ENCODE assay signal across 15 mouse cellular contexts in genomic region chr2:153297771-153298170, GRCm38 (mm10). TPM values are rescaled to one million over a fixed set of nuclear protein-coding genes. Genes with fewer than 3 reads are reported as not detected.
DNase-seq lines count a peak whose midpoint lies in the region; ATAC-seq and TF ChIP-seq lines count a peak whose summit lies in the region.
"Had no signal": no experiment of that assay in that cellular context is flagged by ENCODE, and none has a peak within 500 bp of the region (broad histone marks: within the 10 kb centered on the region; RNA-seq: fewer than 3 reads in every experiment).

No protein-coding gene starts in this region.

- H3K36me3 ChIP-seq in embryonic facial prominence, embryonic 13.5 days, result no peaks in the 10 kb centered on the region
- peaks cover 2% of the 10 kb centered on the region; the same call in 1 of the 2 replicates for H3K36me3 ChIP-seq in embryonic facial prominence, embryonic 10.5 days (replicated peaks)
- H3K36me3 ChIP-seq in kidney, postnatal 0 days (ENCODE audit: insufficient read depth, low read length), result peaks cover 4% of the 10 kb centered on the region; the same call in 1 of the 2 replicates
- no peaks in the 10 kb centered on the region for H3K36me3 ChIP-seq in heart, adult 2 months (ENCODE audit: control insufficient read depth, insufficient read depth, low read length)
- H3K36me3 ChIP-seq: forebrain, embryonic 12.5 days; liver, embryonic 15.5 days had no signal

- no peaks in the 10 kb centered on the region for H3K9me3 ChIP-seq in embryonic facial prominence, embryonic 13.5 days
- no peaks in the 10 kb centered on the region for H3K9me3 ChIP-seq in embryonic facial prominence, embryonic 10.5 days
- H3K9me3 ChIP-seq in kidney, postnatal 0 days (replicated peaks; ENCODE audit: low read length), result no peaks in the 10 kb centered on the region
- H3K9me3 ChIP-seq: forebrain, embryonic 12.5 days; liver, embryonic 15.5 days had no signal

- no peaks in the 10 kb centered on the region; the same call in 1 of the 2 replicates for H3K4me1 ChIP-seq in embryonic facial prominence, embryonic 13.5 days
- H3K4me1 ChIP-seq in embryonic facial prominence, embryonic 10.5 days, result no peaks in the 10 kb centered on the region; the same call in 1 of the 2 replicates
- no peaks in the 10 kb centered on the region for H3K4me1 ChIP-seq in kidney, postnatal 0 days (replicated peaks; ENCODE audit: insufficient read depth, low read length)
- H3K4me1 ChIP-seq in heart, adult 2 months (ENCODE audit: control insufficient read depth, insufficient read depth, low read length), result no peaks in the 10 kb centered on the region
- H3K4me1 ChIP-seq: forebrain, embryonic 12.5 days had no signal

- peaks cover 4% of the 10 kb centered on the region; the same call in 1 of the 2 replicates for H3K79me2 ChIP-seq in heart, adult 2 months (replicated peaks; ENCODE audit: control insufficient read depth, insufficient read depth, low read length)

- 90% methylated on average over 4 of the region's 4 CpGs for WGBS in embryonic facial prominence, embryonic 13.5 days
- WGBS in embryonic facial prominence, embryonic 10.5 days, result 95% methylated on average over 4 of the region's 4 CpGs
- 81% methylated on average over 4 of the region's 4 CpGs for WGBS in kidney, postnatal 0 days
- WGBS in heart, adult 2 months, result 76% methylated on average over 4 of the region's 4 CpGs

- H3K27ac ChIP-seq in embryonic facial prominence, embryonic 13.5 days, result no peak overlapping the region
- H3K27ac ChIP-seq in embryonic facial prominence, embryonic 10.5 days (replicated peaks), result no peak overlapping the region
- no peak overlapping the region for H3K27ac ChIP-seq in kidney, postnatal 0 days
- H3K27ac ChIP-seq in heart, adult 2 months, result no peak overlapping the region
- H3K27ac ChIP-seq: forebrain, embryonic 12.5 days had no signal

- H3K27me3 ChIP-seq in embryonic facial prominence, embryonic 13.5 days, result no peaks in the 10 kb centered on the region
- H3K27me3 ChIP-seq in embryonic facial prominence, embryonic 10.5 days (replicated peaks; ENCODE audit: low read depth, poor library complexity, severe bottlenecking), result no peaks in the 10 kb centered on the region
- H3K27me3 ChIP-seq in kidney, postnatal 0 days (ENCODE audit: insufficient read depth, low read length), result no peaks in the 10 kb centered on the region
- no peaks in the 10 kb centered on the region for H3K27me3 ChIP-seq in heart, adult 2 months (ENCODE audit: control insufficient read depth, insufficient read depth, low read length)
- H3K27me3 ChIP-seq: forebrain, embryonic 12.5 days; liver, embryonic 15.5 days had no signal

- DNase-seq in embryonic facial prominence, embryonic 10.5 days (ENCODE audit: low spot score), result no peak
- DNase-seq in kidney, postnatal 0 days (ENCODE audit: low spot score), result peak; percentile 37
- DNase-seq in kidney, postnatal 25 days, result no peak
- DNase-seq in cerebellum, adult 18-20 months, result peak; percentile 29 to 48
- DNase-seq in cerebellum, postnatal 36 days, result peak; percentile 37 to 42
- no peak for DNase-seq in heart, adult 2 months
- no peak for DNase-seq in embryo, embryonic 9.5 days (ENCODE audit: extremely low spot score)
- DNase-seq: adrenal gland, postnatal 14 days; kidney, adult 8-10 months; thymus, adult 18-20 months had no signal

- no peak for TF ChIP-seq CTCF in kidney, postnatal 0 days (IDR thresholded peaks at IDR 0.05; ENCODE audit: low read depth)
- TF ChIP-seq CTCF in heart, adult 2 months (IDR thresholded peaks at IDR 0.05), result no peak

- no peak for TF ChIP-seq EP300 in heart, adult 2 months (IDR thresholded peaks at IDR 0.05; ENCODE audit: insufficient read depth, low read depth, low read length)

- intact Hi-C loops in heart, adult 2 months (cut with DNase I), result no loop called here

- no peak overlapping the region for H3K4me3 ChIP-seq in embryonic facial prominence, embryonic 13.5 days
- no peak overlapping the region for H3K4me3 ChIP-seq in embryonic facial prominence, embryonic 10.5 days
- H3K4me3 ChIP-seq in kidney, postnatal 0 days (replicated peaks; ENCODE audit: low read depth, low read length), result no peak overlapping the region
- no peak overlapping the region for H3K4me3 ChIP-seq in heart, adult 2 months
- H3K4me3 ChIP-seq: forebrain, embryonic 12.5 days; liver, embryonic 15.5 days had no signal

- H3K9ac ChIP-seq in embryonic facial prominence, embryonic 13.5 days, result 0 out of 2 replicates have a peak overlapping the region, but pooled peaks have one; percentile 37
- H3K9ac ChIP-seq in kidney, postnatal 0 days (ENCODE audit: low read depth, low read length), result 0 out of 2 replicates have a peak overlapping the region, but pooled peaks have one; percentile 31
- no peak overlapping the region for H3K9ac ChIP-seq in heart, adult 2 months (ENCODE audit: low read depth, low read length)
- H3K9ac ChIP-seq: forebrain, embryonic 12.5 days; liver, embryonic 15.5 days had no signal

- ATAC-seq in embryonic facial prominence, embryonic 13.5 days (ENCODE audit: insufficient number of reproducible peaks, insufficient read depth, low FRiP score, low TSS enrichment, low read depth), result no peak
- ATAC-seq in kidney, postnatal 0 days (replicated peaks; ENCODE audit: low FRiP score, low read depth), result no peak
- ATAC-seq: hindbrain, postnatal 0 days had no signal

- no peak for TF ChIP-seq POLR2A in heart, adult 2 months (IDR thresholded peaks at IDR 0.05; ENCODE audit: insufficient read depth, low read depth, low read length)

- no peak overlapping the region for H3K4me2 ChIP-seq in embryonic facial prominence, embryonic 13.5 days
- H3K4me2 ChIP-seq in kidney, postnatal 0 days (ENCODE audit: low read length), result no peak overlapping the region
- H3K4me2 ChIP-seq: forebrain, embryonic 12.5 days; heart, embryonic 11.5 days; liver, embryonic 15.5 days had no signal

RNA-seq across cellular contexts. Expression of gene Kif3b, which starts 6.6 kb away (rescaled TPM):
- polyA plus RNA-seq in embryonic facial prominence, embryonic 13.5 days (2015; fragmentation: Nextera tagmentation; extraction: Ambion mirVana), result 5.9 and 6.3 TPM in 2 replicates
- 6.2 and 6.4 TPM in 2 replicates for polyA plus RNA-seq in embryonic facial prominence, embryonic 10.5 days (2016; fragmentation: Nextera tagmentation; extraction: Ambion mirVana)
- polyA plus RNA-seq in kidney, postnatal 0 days (2015; fragmentation: Nextera tagmentation; extraction: Ambion mirVana), result 6.0 and 6.7 TPM in 2 replicates
- total RNA-seq in heart, adult 2 months (2021), result 1 to 10 TPM; 7.7 to 8.2 TPM
- polyA plus RNA-seq in heart, adult 2 months (2012; rRNA removed), result 3.8 and 6.6 TPM in 2 replicates

RNA-seq across cellular contexts. Expression of gene Asxl1, which starts 47.9 kb away (rescaled TPM):
- polyA plus RNA-seq in embryonic facial prominence, embryonic 13.5 days (2015; fragmentation: Nextera tagmentation; extraction: Ambion mirVana), result 14.5 and 15.0 TPM in 2 replicates
- 14.2 and 14.4 TPM in 2 replicates for polyA plus RNA-seq in embryonic facial prominence, embryonic 10.5 days (2016; fragmentation: Nextera tagmentation; extraction: Ambion mirVana)
- 12.3 and 14.1 TPM in 2 replicates for polyA plus RNA-seq in kidney, postnatal 0 days (2015; fragmentation: Nextera tagmentation; extraction: Ambion mirVana)
- total RNA-seq in heart, adult 2 months (2021), result 10 to 100 TPM; 17.7 to 21.2 TPM
- 8.0 and 12.3 TPM in 2 replicates for polyA plus RNA-seq in heart, adult 2 months (2012; rRNA removed)

RNA-seq across cellular contexts. Expression of gene Pofut1, which starts 56.4 kb away (rescaled TPM):
- polyA plus RNA-seq in embryonic facial prominence, embryonic 13.5 days (2015; fragmentation: Nextera tagmentation; extraction: Ambion mirVana), result 8.8 and 9.1 TPM in 2 replicates
- 4.7 and 5.6 TPM in 2 replicates for polyA plus RNA-seq in embryonic facial prominence, embryonic 10.5 days (2016; fragmentation: Nextera tagmentation; extraction: Ambion mirVana)
- 3.6 and 4.6 TPM in 2 replicates for polyA plus RNA-seq in kidney, postnatal 0 days (2015; fragmentation: Nextera tagmentation; extraction: Ambion mirVana)
- total RNA-seq in heart, adult 2 months (2021), result 10 to 100 TPM; 12.6 to 13.3 TPM
- 12.1 and 17.7 TPM in 2 replicates for polyA plus RNA-seq in heart, adult 2 months (2012; rRNA removed)

RNA-seq across cellular contexts. Expression of gene Plagl2, which starts 56.5 kb away (rescaled TPM):
- 14.8 and 15.5 TPM in 2 replicates for polyA plus RNA-seq in embryonic facial prominence, embryonic 13.5 days (2015; fragmentation: Nextera tagmentation; extraction: Ambion mirVana)
- 25.6 and 28.1 TPM in 2 replicates for polyA plus RNA-seq in embryonic facial prominence, embryonic 10.5 days (2016; fragmentation: Nextera tagmentation; extraction: Ambion mirVana)
- polyA plus RNA-seq in kidney, postnatal 0 days (2015; fragmentation: Nextera tagmentation; extraction: Ambion mirVana), result 7.8 and 8.2 TPM in 2 replicates
- 1 to 10 TPM; 3.5 to 4.1 TPM for total RNA-seq in heart, adult 2 months (2021)
- 3.0 and 4.7 TPM in 2 replicates for polyA plus RNA-seq in heart, adult 2 months (2012; rRNA removed)

Comparison
In these comparisons a context has a peak if more than half of its experiments do, and no peak if none do; other contexts are left out.
1. DNase-seq: peak in kidney, postnatal 0 days (single experiment), cerebellum, adult 18-20 months (2 of 2) and cerebellum, postnatal 36 days (2 of 2); none in embryonic facial prominence, embryonic 10.5 days (single experiment), kidney, postnatal 25 days (0 of 2), heart, adult 2 months (0 of 2) and embryo, embryonic 9.5 days (single experiment).